Mouse (Mus musculus) brain, embryonic 14.5 days (tissue): ENCODE results near the gene Pigs.

ENCODE experiments used
- CTCF ChIP-seq: fragments of 200-500 bp; IDR thresholded peaks from 2 replicates; pipeline ENCODE4 v1.5.1; 2012; ENCODE audit warnings: inconsistent platforms, mild to moderate bottlenecking, moderate library complexity, borderline replicate concordance; ENCODE audit not compliant: insufficient read depth, insufficient read length; ENCODE audit errors: extremely low read depth
- POLR2A ChIP-seq: fragments of 200-500 bp; IDR thresholded peaks from 2 replicates; pipeline ENCODE4 v1.6.1; 2012; ENCODE audit warnings: mild to moderate bottlenecking, inconsistent platforms, borderline replicate concordance; ENCODE audit not compliant: poor library complexity, insufficient read depth, insufficient read length, severe bottlenecking; ENCODE audit errors: extremely low read depth

GRCm38 (mm10) chr11:78377549-78378159 is 49.4 kb downstream of the Pigs start:
- TF ChIP-seq POLR2A, result no peak
- TF ChIP-seq CTCF, result no peak
